Mouse (Mus musculus): ENCODE data around the gene Pdzd2. TPM values are rescaled to one million over a fixed set of nuclear protein-coding genes. Genes with fewer than 3 reads are reported as not detected.

Pdzd2 gene
- polyA plus RNA-seq, 1 experiment from 2014 or later, result 22.1 TPM

DNA sequence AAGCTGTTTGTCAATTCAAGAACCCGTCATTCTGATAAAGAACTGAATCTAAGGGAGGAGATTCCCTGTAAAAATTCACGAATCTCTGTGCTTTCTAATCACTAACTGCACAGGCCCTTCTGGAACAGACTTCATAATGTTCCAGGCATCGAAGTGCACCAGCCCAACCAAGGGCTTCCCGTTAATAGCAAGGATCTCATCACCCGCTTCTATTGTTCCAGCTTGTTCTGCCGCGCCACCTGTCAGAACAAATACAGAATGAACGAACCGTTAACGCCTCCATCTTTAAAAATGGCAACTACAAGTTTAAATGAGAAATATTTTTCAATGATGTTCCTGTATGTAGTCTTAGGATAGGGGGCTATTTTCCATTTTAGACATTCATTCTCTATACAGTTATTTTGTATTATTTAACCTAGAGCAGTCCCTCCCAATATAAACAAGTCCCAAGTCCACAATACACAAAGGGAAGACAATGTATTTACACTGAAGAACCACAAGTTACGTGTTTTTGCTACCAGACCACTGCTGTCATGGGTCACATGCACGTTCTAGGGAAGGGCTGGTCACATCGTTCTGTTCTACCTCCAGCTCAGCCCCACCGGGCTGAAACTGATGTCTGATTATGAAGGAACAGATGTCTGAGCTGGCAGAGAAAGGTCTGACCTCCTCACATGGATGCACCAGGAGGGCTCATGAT is 377.6 kb downstream of the Pdzd2 start:
- Histone ChIP-seq H3K9me3 (ENCODE audit: control insufficient read depth, low read length) (no peaks in the 10 kb centered on the region), H3K27ac (replicated peaks; ENCODE audit: low read depth, low read length) (no peak overlapping the region), H3K4me3 (ENCODE audit: low read depth, low read length) (no peak overlapping the region), H3K27me3 (ENCODE audit: control insufficient read depth, insufficient read depth, low read length) (no peaks in the 10 kb centered on the region), H3K36me3 (ENCODE audit: control insufficient read depth, insufficient read depth, low read length) (no peaks in the 10 kb centered on the region), H3K4me2 (ENCODE audit: low read depth, severe bottlenecking) (no peak overlapping the region), H3K4me1 (ENCODE audit: control insufficient read depth, insufficient read depth, low read length) (no peaks in the 10 kb centered on the region), H3K9ac (ENCODE audit: low read length) (no peak overlapping the region)
- ATAC-seq (ENCODE audit: insufficient number of reproducible peaks, low FRiP score, low TSS enrichment, low read depth), result no peak
- no peak for DNase-seq (ENCODE audit: low spot score)
- 91% methylated on average over 14 of the region's 14 CpGs for WGBS

GRCm38 (mm10) chr15:12360519-12361212 is 379.1 kb downstream of the Pdzd2 start:
- H3K27ac ChIP-seq (replicated peaks; ENCODE audit: low read depth, low read length), result no peak overlapping the region
- H3K4me1 ChIP-seq (ENCODE audit: control insufficient read depth, insufficient read depth, low read length), result no peaks in the 10 kb centered on the region
- WGBS, result 70% methylated on average over 19 of the region's 19 CpGs
- no peaks in the 10 kb centered on the region for H3K9me3 ChIP-seq (ENCODE audit: control insufficient read depth, low read length)
- H3K4me2 ChIP-seq (ENCODE audit: low read depth, severe bottlenecking), result no peak overlapping the region
- no peak for DNase-seq (ENCODE audit: low spot score)
- no peaks in the 10 kb centered on the region for H3K27me3 ChIP-seq (ENCODE audit: control insufficient read depth, insufficient read depth, low read length)
- no peak for ATAC-seq (ENCODE audit: insufficient number of reproducible peaks, low FRiP score, low TSS enrichment, low read depth)
- H3K36me3 ChIP-seq (ENCODE audit: control insufficient read depth, insufficient read depth, low read length), result no peaks in the 10 kb centered on the region
- no peak overlapping the region for H3K4me3 ChIP-seq (ENCODE audit: low read depth, low read length)
- no peak overlapping the region for H3K9ac ChIP-seq (ENCODE audit: low read length)

DNA sequence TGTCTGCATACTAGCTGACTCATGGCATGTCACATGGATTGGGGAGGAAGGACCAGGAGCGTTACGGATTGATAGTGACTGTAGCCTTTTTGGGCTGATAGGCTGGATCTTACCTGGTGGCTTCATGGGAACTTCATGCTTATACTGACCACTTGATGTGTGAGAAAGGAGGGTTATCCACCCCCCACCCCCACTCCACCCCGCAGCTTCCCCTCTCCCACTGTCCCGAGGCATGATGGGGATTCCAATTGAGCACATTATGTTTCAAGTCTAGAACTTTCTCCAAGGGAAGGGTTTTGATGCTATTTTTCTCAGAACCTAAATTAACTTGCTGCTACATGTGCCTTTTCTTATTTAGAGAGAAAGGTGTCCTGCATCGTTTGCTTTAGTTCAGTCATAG is 381.3 kb downstream of the Pdzd2 start:
- DNase-seq (ENCODE audit: low spot score) (no peak), ATAC-seq (ENCODE audit: insufficient number of reproducible peaks, low FRiP score, low TSS enrichment, low read depth) (no peak)
- Histone ChIP-seq H3K9me3 (ENCODE audit: control insufficient read depth, low read length) (no peaks in the 10 kb centered on the region), H3K27ac (replicated peaks; ENCODE audit: low read depth, low read length) (no peak overlapping the region), H3K4me1 (ENCODE audit: control insufficient read depth, insufficient read depth, low read length) (no peaks in the 10 kb centered on the region), H3K36me3 (ENCODE audit: control insufficient read depth, insufficient read depth, low read length) (no peaks in the 10 kb centered on the region), H3K4me2 (ENCODE audit: low read depth, severe bottlenecking) (no peak overlapping the region), H3K4me3 (ENCODE audit: low read depth, low read length) (no peak overlapping the region), H3K9ac (ENCODE audit: low read length) (no peak overlapping the region), H3K27me3 (ENCODE audit: control insufficient read depth, insufficient read depth, low read length) (no peaks in the 10 kb centered on the region)
- WGBS, result 95% methylated on average over 5 of the region's 5 CpGs

- Histone ChIP-seq H3K4me3 (ENCODE audit: low read depth, low read length) (no peak overlapping the region), H3K27ac (replicated peaks; ENCODE audit: low read depth, low read length) (no peak overlapping the region), H3K27me3 (ENCODE audit: control insufficient read depth, insufficient read depth, low read length) (no peaks in the 10 kb centered on the region), H3K4me1 (ENCODE audit: control insufficient read depth, insufficient read depth, low read length) (no peaks in the 10 kb centered on the region), H3K9me3 (ENCODE audit: control insufficient read depth, low read length) (no peaks in the 10 kb centered on the region), H3K36me3 (ENCODE audit: control insufficient read depth, insufficient read depth, low read length) (0 out of 2 replicates have a peak, but pooled peaks cover 2% of the 10 kb centered on the region), H3K9ac (ENCODE audit: low read length) (no peak overlapping the region), H3K4me2 (ENCODE audit: low read depth, severe bottlenecking) (no peak overlapping the region)
- ATAC-seq (ENCODE audit: insufficient number of reproducible peaks, low FRiP score, low TSS enrichment, low read depth) (no peak), DNase-seq (ENCODE audit: low spot score) (no peak)
Observed at GRCm38 (mm10) chr15:12357459-12357858, 382.3 kb downstream of the Pdzd2 start.

DNA sequence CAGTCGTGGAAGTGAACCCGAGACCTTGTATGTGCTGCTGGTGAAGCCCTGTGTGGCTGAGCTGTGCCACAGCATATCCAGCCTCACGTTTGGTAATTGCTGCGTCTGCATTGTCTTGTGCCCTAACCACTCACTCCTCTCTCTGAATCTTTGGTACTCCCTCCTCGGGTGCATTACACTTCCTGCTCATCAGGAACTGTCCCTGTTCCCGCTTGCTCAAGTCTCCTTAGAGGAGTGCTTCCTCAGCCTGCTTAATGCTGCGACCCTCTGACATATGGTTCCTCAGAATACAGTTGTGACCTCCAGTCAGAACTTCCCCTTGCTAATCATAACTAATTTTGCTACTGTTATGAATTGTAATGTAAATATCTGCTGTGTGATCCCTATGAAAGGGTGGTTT is 383.8 kb downstream of the Pdzd2 start:
- Histone ChIP-seq H3K4me3 (ENCODE audit: low read depth, low read length) (no peak overlapping the region), H3K27me3 (ENCODE audit: control insufficient read depth, insufficient read depth, low read length) (no peaks in the 10 kb centered on the region), H3K9ac (ENCODE audit: low read length) (no peak overlapping the region), H3K36me3 (ENCODE audit: control insufficient read depth, insufficient read depth, low read length) (0 out of 2 replicates have a peak, but pooled peaks cover 2% of the 10 kb centered on the region), H3K27ac (replicated peaks; ENCODE audit: low read depth, low read length) (no peak overlapping the region), H3K4me2 (ENCODE audit: low read depth, severe bottlenecking) (no peak overlapping the region), H3K9me3 (ENCODE audit: control insufficient read depth, low read length) (no peaks in the 10 kb centered on the region), H3K4me1 (ENCODE audit: control insufficient read depth, insufficient read depth, low read length) (no peaks in the 10 kb centered on the region)
- no peak for ATAC-seq (ENCODE audit: insufficient number of reproducible peaks, low FRiP score, low TSS enrichment, low read depth)
- WGBS, result 86% methylated on average over 7 of the region's 7 CpGs
- DNase-seq (ENCODE audit: low spot score), result no peak

GRCm38 (mm10) chr15:12355261-12355660 is 384.5 kb downstream of the Pdzd2 start:
- no peak overlapping the region for H3K9ac ChIP-seq (ENCODE audit: low read length)
- no peaks in the 10 kb centered on the region for H3K27me3 ChIP-seq (ENCODE audit: control insufficient read depth, insufficient read depth, low read length)
- H3K4me3 ChIP-seq (ENCODE audit: low read depth, low read length), result no peak overlapping the region
- H3K36me3 ChIP-seq (ENCODE audit: control insufficient read depth, insufficient read depth, low read length), result 0 out of 2 replicates have a peak, but pooled peaks cover 2% of the 10 kb centered on the region
- no peaks in the 10 kb centered on the region for H3K9me3 ChIP-seq (ENCODE audit: control insufficient read depth, low read length)
- no peaks in the 10 kb centered on the region for H3K4me1 ChIP-seq (ENCODE audit: control insufficient read depth, insufficient read depth, low read length)
- no peak overlapping the region for H3K4me2 ChIP-seq (ENCODE audit: low read depth, severe bottlenecking)
- DNase-seq (ENCODE audit: low spot score), result no peak
- H3K27ac ChIP-seq (replicated peaks; ENCODE audit: low read depth, low read length), result no peak overlapping the region
- 93% methylated on average over 6 of the region's 6 CpGs for WGBS
- ATAC-seq (ENCODE audit: insufficient number of reproducible peaks, low FRiP score, low TSS enrichment, low read depth), result no peak

DNA sequence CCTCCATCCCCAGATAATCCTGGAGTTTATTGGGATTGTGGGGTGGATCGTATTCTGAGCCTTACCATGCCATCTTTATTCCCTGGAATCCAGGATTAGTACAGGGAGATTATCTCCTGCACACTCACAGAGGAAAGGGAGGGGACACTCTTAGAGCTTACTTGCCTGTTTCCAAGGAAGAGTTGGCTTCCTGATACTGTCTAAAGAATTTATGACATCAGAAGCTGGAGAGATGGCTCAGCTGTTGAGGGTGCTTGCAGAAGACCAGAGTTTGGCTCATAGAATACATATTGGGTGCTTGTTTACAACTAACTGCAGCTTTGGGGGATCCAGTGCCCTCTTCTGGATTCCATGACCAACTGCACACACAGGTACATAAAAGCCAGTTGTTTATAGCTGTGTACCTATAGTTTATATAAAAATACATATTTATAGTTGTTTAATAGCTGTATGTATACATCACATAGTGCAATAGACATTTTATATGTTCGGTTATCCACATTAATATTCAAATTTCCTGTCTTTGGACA is 385.4 kb downstream of the Pdzd2 start:
- no peak for ATAC-seq (ENCODE audit: insufficient number of reproducible peaks, low FRiP score, low TSS enrichment, low read depth)

DNA sequence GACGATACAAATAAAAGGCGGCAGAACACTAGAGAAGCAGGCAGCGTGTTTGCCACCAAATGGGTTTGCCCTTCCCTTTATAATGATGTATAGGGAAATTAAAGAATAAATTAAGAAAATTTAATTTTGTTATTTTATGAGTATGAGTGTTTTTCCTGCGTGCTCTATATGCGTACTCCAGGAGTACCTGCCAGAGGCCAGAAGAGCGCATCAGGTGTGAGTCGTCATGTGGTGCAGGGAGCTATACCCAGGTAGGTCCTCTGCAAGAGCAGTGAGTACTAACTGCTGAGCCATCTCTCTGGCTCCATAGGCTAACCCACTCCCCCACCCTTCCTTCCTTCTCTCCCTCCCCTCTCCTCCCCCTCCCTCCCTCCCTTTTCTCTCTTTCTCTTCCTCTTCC is 388.3 kb downstream of the Pdzd2 start:
- 95% methylated on average over 7 of the region's 7 CpGs for WGBS

More for the DNA sequence above, 385.4 kb downstream of the Pdzd2 start:
- Histone ChIP-seq H3K36me3 (ENCODE audit: control insufficient read depth, insufficient read depth, low read length) (peaks cover 2% of the 10 kb centered on the region; the same call in 1 of the 2 replicates), H3K4me1 (ENCODE audit: control insufficient read depth, insufficient read depth, low read length) (no peaks in the 10 kb centered on the region), H3K4me3 (ENCODE audit: low read depth, low read length) (no peak overlapping the region), H3K27ac (replicated peaks; ENCODE audit: low read depth, low read length) (no peak overlapping the region), H3K4me2 (ENCODE audit: low read depth, severe bottlenecking) (no peak overlapping the region), H3K9ac (ENCODE audit: low read length) (no peak overlapping the region), H3K27me3 (ENCODE audit: control insufficient read depth, insufficient read depth, low read length) (no peaks in the 10 kb centered on the region), H3K9me3 (ENCODE audit: control insufficient read depth, low read length) (no peaks in the 10 kb centered on the region)
- 95% methylated on average over 2 of the region's 2 CpGs for WGBS
- no peak for DNase-seq (ENCODE audit: low spot score)

More for the DNA sequence above, 388.3 kb downstream of the Pdzd2 start:
- H3K4me1 ChIP-seq (ENCODE audit: control insufficient read depth, insufficient read depth, low read length), result no peaks in the 10 kb centered on the region
- DNase-seq (ENCODE audit: low spot score) (no peak), ATAC-seq (ENCODE audit: insufficient number of reproducible peaks, low FRiP score, low TSS enrichment, low read depth) (no peak)
- H3K4me2 ChIP-seq (ENCODE audit: low read depth, severe bottlenecking), result no peak overlapping the region
- no peak overlapping the region for H3K4me3 ChIP-seq (ENCODE audit: low read depth, low read length)
- no peak overlapping the region for H3K9ac ChIP-seq (ENCODE audit: low read length)
- no peaks in the 10 kb centered on the region for H3K27me3 ChIP-seq (ENCODE audit: control insufficient read depth, insufficient read depth, low read length)
- no peaks in the 10 kb centered on the region for H3K9me3 ChIP-seq (ENCODE audit: control insufficient read depth, low read length)
- peaks cover 2% of the 10 kb centered on the region; the same call in 1 of the 2 replicates for H3K36me3 ChIP-seq (ENCODE audit: control insufficient read depth, insufficient read depth, low read length)
- no peak overlapping the region for H3K27ac ChIP-seq (replicated peaks; ENCODE audit: low read depth, low read length)

All from limb, embryonic 11.5 days (tissue).